Mouse (Mus musculus): Measurements from ENCODE around the gene Olfr466. TPM values are rescaled to one million over a fixed set of nuclear protein-coding genes. Genes with fewer than 3 reads are reported as not detected.

The Olfr466 gene
- total and polyA plus RNA-seq, 3 experiments = not detected

GRCm38 (mm10) chr13:65113239-65113638 is 36.8 kb upstream of the Olfr466 start:
- Histone ChIP-seq H3K27ac (ENCODE audit: control insufficient read depth, low read depth, low read length) (peak overlapping the region; percentile 52), H3K4me1 (ENCODE audit: control insufficient read depth in 1 of 2, insufficient read depth in 2 of 2, low read length in 2 of 2) (peaks cover 3 to 9% of the 10 kb centered on the region in 2 experiments; a peak in 2 of 4 replicates)

GRCm38 (mm10) chr13:65120984-65121383 is 29.1 kb upstream of the Olfr466 start:
- Histone ChIP-seq H3K9me3 (replicated peaks; ENCODE audit: insufficient read depth, low read length) (no peaks in the 10 kb centered on the region), H3K4me1 (ENCODE audit: control insufficient read depth in 1 of 2, insufficient read depth in 2 of 2, low read length in 2 of 2) (peaks cover 12 to 18% of the 10 kb centered on the region in 2 experiments), H3K36me3 (ENCODE audit: control insufficient read depth in 1 of 2, insufficient read depth in 2 of 2, low read length in 2 of 2) (peaks cover 0 to 17% of the 10 kb centered on the region in 2 experiments; a peak in 2 of 4 replicates), H3K79me2 (ENCODE audit: control insufficient read depth, insufficient read depth, low read length, poor library complexity) (no peaks in the 10 kb centered on the region), H3K9ac (ENCODE audit: control insufficient read depth, low read depth, low read length, poor library complexity, severe bottlenecking) (no peak overlapping the region), H3K27ac (ENCODE audit: control insufficient read depth, low read depth, low read length) (peak overlapping the region; percentile 59), H3K4me3 (ENCODE audit: control insufficient read depth in 1 of 2, insufficient read depth in 1 of 2, low read depth in 2 of 2, low read length in 2 of 2) (no peak overlapping the region), H3K27me3 (ENCODE audit: control insufficient read depth in 1 of 2, insufficient read depth in 2 of 2, low read length in 2 of 2) (no peaks in the 10 kb centered on the region)
- TF ChIP-seq MYB (IDR thresholded peaks at IDR 0.05; ENCODE audit: low read depth, low read length) = no peak
- TF ChIP-seq USF2 (IDR thresholded peaks at IDR 0.05; ENCODE audit: borderline replicate concordance in 1 of 2, insufficient read depth in 1 of 2, low read depth in 1 of 2, low read length in 2 of 2) = no peak
- TF ChIP-seq TBP (IDR thresholded peaks at IDR 0.05; ENCODE audit: low read depth, low read length) = no peak
- TF ChIP-seq POLR2A (IDR thresholded peaks at IDR 0.05; ENCODE audit: control insufficient read depth in 1 of 2, insufficient read depth in 1 of 2, low read depth in 1 of 2, low read length in 2 of 2, poor library complexity in 1 of 2) = no peak
- TF ChIP-seq EP300 (IDR thresholded peaks at IDR 0.05; ENCODE audit: low read depth in 1 of 2, low read length in 2 of 2) = 0 out of 4 replicates have a peak, but pooled peaks of 1 of the 2 experiments have one; percentile 38
- TF ChIP-seq GATA1 (IDR thresholded peaks at IDR 0.05; ENCODE audit: low read depth, low read length) = peak; percentile 42; the same call in 1 of the 2 replicates
- peak; percentile 35 for DNase-seq (ENCODE audit: low read depth, low spot score)

More at GRCm38 (mm10) chr13:65113239-65113638, 36.8 kb upstream of the Olfr466 start:
- no peaks in the 10 kb centered on the region for H3K27me3 ChIP-seq (ENCODE audit: control insufficient read depth in 1 of 2, insufficient read depth in 2 of 2, low read length in 2 of 2)
- H3K9me3 ChIP-seq (replicated peaks; ENCODE audit: insufficient read depth, low read length) = no peaks in the 10 kb centered on the region
- H3K9ac ChIP-seq (ENCODE audit: control insufficient read depth, low read depth, low read length, poor library complexity, severe bottlenecking) = peak overlapping the region; percentile 76
- peak overlapping the region; percentile 81 to 83 for H3K4me3 ChIP-seq (ENCODE audit: control insufficient read depth in 1 of 2, insufficient read depth in 1 of 2, low read depth in 2 of 2, low read length in 2 of 2)
- H3K36me3 ChIP-seq (ENCODE audit: control insufficient read depth in 1 of 2, insufficient read depth in 2 of 2, low read length in 2 of 2) = peaks cover 2 to 22% of the 10 kb centered on the region in 2 experiments; a peak in 3 of 4 replicates
- no peak for DNase-seq (ENCODE audit: low read depth, low spot score)
- TF ChIP-seq ETS1 (IDR thresholded peaks at IDR 0.05; ENCODE audit: low read depth, low read length) (no peak), MYB (IDR thresholded peaks at IDR 0.05; ENCODE audit: low read depth, low read length) (no peak), BHLHE40 (IDR thresholded peaks at IDR 0.05; ENCODE audit: borderline replicate concordance, low read depth, low read length) (no peak), SMC3 (IDR thresholded peaks at IDR 0.05; ENCODE audit: low read depth, low read length) (no peak), POLR2A (IDR thresholded peaks at IDR 0.05; ENCODE audit: control insufficient read depth in 1 of 2, insufficient read depth in 1 of 2, low read depth in 1 of 2, low read length in 2 of 2, poor library complexity in 1 of 2) (no peak), E2F4 (IDR thresholded peaks at IDR 0.05; ENCODE audit: borderline replicate concordance, low read depth, low read length) (no peak), POLR2AphosphoS5 (IDR thresholded peaks at IDR 0.05; ENCODE audit: borderline replicate concordance, low read depth, low read length) (no peak), HCFC1 (IDR thresholded peaks at IDR 0.05; ENCODE audit: low read depth, low read length) (no peak), GATA1 (IDR thresholded peaks at IDR 0.05; ENCODE audit: low read depth, low read length) (no peak), KAT2A (conservative IDR thresholded peaks at IDR 0.05; ENCODE audit: low read depth, low read length) (no peak), MAZ (IDR thresholded peaks at IDR 0.05; ENCODE audit: low read depth, low read length) (no peak), CHD2 (IDR thresholded peaks at IDR 0.05; ENCODE audit: low read length) (no peak), USF1 (IDR thresholded peaks at IDR 0.05; ENCODE audit: low read depth, low read length) (no peak), RAD21 (IDR thresholded peaks at IDR 0.05; ENCODE audit: low read depth, low read length) (no peak), CTCF (IDR thresholded peaks at IDR 0.05 in 2 of 3, conservative IDR thresholded peaks at IDR 0.05 in 1 of 3; ENCODE audit: control insufficient read depth in 1 of 3, insufficient read depth in 1 of 3, low read depth in 2 of 3, low read length in 3 of 3, poor library complexity in 1 of 3, severe bottlenecking in 1 of 3) (no peak)
- H3K79me2 ChIP-seq (ENCODE audit: control insufficient read depth, insufficient read depth, low read length, poor library complexity) = peaks cover 27% of the 10 kb centered on the region
